Mouse (Mus musculus) myocyte (in vitro differentiated cells): ENCODE data around the gene Bnip2. TPM values are rescaled to one million over a fixed set of nuclear protein-coding genes. Genes with fewer than 3 reads are reported as not detected.

Source experiments
- H3K27me3 ChIP-seq: one replicate; pipeline ENCODE4 v1.6.1; 2011; ENCODE audit not compliant: control insufficient read depth, insufficient read depth, insufficient read length
- H3K36me3 ChIP-seq: one replicate; pipeline ENCODE4 v1.6.1; 2011; ENCODE audit not compliant: control insufficient read depth, insufficient read depth
- H3K4me2 ChIP-seq: one replicate; pipeline ENCODE4 v1.6.1; 2011; ENCODE audit warnings: low read depth, control low read depth
- H3K4me3 ChIP-seq: one replicate; pipeline ENCODE4 v1.5.1; 2011; ENCODE audit warnings: mild to moderate bottlenecking, control low read depth, moderate library complexity
- H3K79me2 ChIP-seq: one replicate; pipeline ENCODE4 v1.6.1; 2011; ENCODE audit not compliant: control insufficient read depth, insufficient read depth
- H3ac ChIP-seq: one replicate; pipeline ENCODE4 v1.6.1; 2011; ENCODE audit not compliant: control insufficient read depth, insufficient read length
- CEBPB ChIP-seq: IDR thresholded peaks from 2 replicates; pipeline ENCODE4 v1.6.1; 2011; ENCODE audit warnings: mild to moderate bottlenecking, moderate library complexity; ENCODE audit not compliant: poor library complexity, insufficient read depth, severe bottlenecking
- E2F4 ChIP-seq: IDR thresholded peaks from one replicate; pipeline ENCODE4 v1.6.1; 2011; ENCODE audit warnings: mild to moderate bottlenecking, control low read depth, moderate library complexity; ENCODE audit not compliant: insufficient read depth
- MAX ChIP-seq: IDR thresholded peaks from one replicate; pipeline ENCODE4 v1.6.1; 2011; ENCODE audit warnings: low read depth, mild to moderate bottlenecking, control low read depth
- MYOD1 ChIP-seq, 3 experiments: IDR thresholded peaks; one replicate each; pipeline ENCODE4 v1.6.1; 2011; ENCODE audit warnings: control low read depth in 2 of 3, low read depth in 2 of 3, mild to moderate bottlenecking in 2 of 3, moderate library complexity in 1 of 3; ENCODE audit not compliant: insufficient read length in 2 of 3, control insufficient read depth in 1 of 3
- MYOG ChIP-seq, 3 experiments: IDR thresholded peaks; one replicate each; pipeline ENCODE4 v1.6.1; 2011; ENCODE audit warnings: control low read depth in 2 of 3, low read depth in 2 of 3, mild to moderate bottlenecking in 2 of 3; ENCODE audit not compliant: insufficient read length in 2 of 3, control insufficient read depth in 1 of 3, insufficient read depth in 1 of 3
- POLR2A ChIP-seq: IDR thresholded peaks from one replicate; pipeline ENCODE4 v1.6.1; 2011; ENCODE audit warnings: low read depth, mild to moderate bottlenecking, control low read depth, moderate library complexity; ENCODE audit not compliant: insufficient read length
- POLR2AphosphoS2 ChIP-seq: IDR thresholded peaks from one replicate; pipeline ENCODE4 v1.6.1; 2011; ENCODE audit warnings: low read depth, control low read depth; ENCODE audit not compliant: insufficient read length
- REST ChIP-seq: IDR thresholded peaks from one replicate; pipeline ENCODE4 v1.6.1; 2011; ENCODE audit warnings: mild to moderate bottlenecking, control low read depth, moderate library complexity; ENCODE audit not compliant: insufficient read depth, insufficient read length
- SRF ChIP-seq: IDR thresholded peaks from one replicate; pipeline ENCODE4 v1.6.1; 2011; ENCODE audit warnings: low read depth; ENCODE audit not compliant: control insufficient read depth, insufficient read length
- TCF12 ChIP-seq: IDR thresholded peaks from one replicate; pipeline ENCODE4 v1.6.1; 2011; ENCODE audit warnings: mild to moderate bottlenecking, control low read depth; ENCODE audit not compliant: poor library complexity, insufficient read depth, severe bottlenecking
- TCF3 ChIP-seq: IDR thresholded peaks from one replicate; pipeline ENCODE4 v1.6.1; 2011; ENCODE audit warnings: low read depth, control low read depth; ENCODE audit not compliant: insufficient read length
- USF1 ChIP-seq: IDR thresholded peaks from one replicate; pipeline ENCODE4 v1.6.1; 2011; ENCODE audit warnings: low read depth, mild to moderate bottlenecking, control low read depth, moderate library complexity
- polyA plus RNA-seq: library from polyadenylated mRNA; unstranded; fragments of >200 nt; fragmentation: generic; extraction: Trizol; gene quantifications from one replicate; pipeline ENCODE4 v1.2.1, GENCODE M21; 2012; ENCODE audit warnings: missing spikeins

Gene Bnip2
- polyA plus RNA-seq, 1 experiment = 96.8 TPM

- no peak overlapping the region for H3K4me3 ChIP-seq
- H3K27me3 ChIP-seq = no peaks in the 10 kb centered on the region
- H3K36me3 ChIP-seq = peaks cover 86% of the 10 kb centered on the region
- peaks cover 18% of the 10 kb centered on the region for H3K79me2 ChIP-seq
- no peak overlapping the region for H3ac ChIP-seq
- H3K4me2 ChIP-seq = no peak overlapping the region
- TF ChIP-seq REST (no peak), E2F4 (no peak), MAX (no peak), MYOG (IDR thresholded peaks at IDR 0.05; ENCODE audit: control insufficient read depth in 1 of 3, insufficient read depth in 1 of 3, insufficient read length in 2 of 3, low read depth in 2 of 3) (no peak), CEBPB (no peak), MYOD1 (IDR thresholded peaks at IDR 0.05; ENCODE audit: control insufficient read depth in 1 of 3, insufficient read length in 2 of 3, low read depth in 2 of 3) (no peak), TCF12 (no peak), USF1 (no peak), SRF (no peak), POLR2AphosphoS2 (no peak), TCF3 (no peak), POLR2A (no peak)
Observed at GRCm38 (mm10) chr9:69999318-69999717, 10.1 kb downstream of the Bnip2 start.

- Histone ChIP-seq H3K27me3 (no peaks in the 10 kb centered on the region), H3ac (no peak overlapping the region), H3K4me2 (no peak overlapping the region), H3K4me3 (no peak overlapping the region), H3K79me2 (no peaks in the 10 kb centered on the region), H3K36me3 (peaks cover 93% of the 10 kb centered on the region)
- TF ChIP-seq E2F4 = no peak
- no peak for TF ChIP-seq CEBPB
- TF ChIP-seq MAX = no peak
- TF ChIP-seq REST = no peak
- TF ChIP-seq TCF3 = no peak
- TF ChIP-seq MYOD1 (IDR thresholded peaks at IDR 0.05; ENCODE audit: control insufficient read depth in 1 of 3, insufficient read length in 2 of 3, low read depth in 2 of 3) = no peak
- no peak for TF ChIP-seq POLR2A
- no peak for TF ChIP-seq TCF12
- no peak for TF ChIP-seq POLR2AphosphoS2
- TF ChIP-seq MYOG (IDR thresholded peaks at IDR 0.05; ENCODE audit: control insufficient read depth in 1 of 3, insufficient read depth in 1 of 3, insufficient read length in 2 of 3, low read depth in 2 of 3) = no peak
- TF ChIP-seq SRF = no peak
- no peak for TF ChIP-seq USF1
Observed at GRCm38 (mm10) chr9:70003516-70003915, 14.2 kb downstream of the Bnip2 start.

- no peak for TF ChIP-seq SRF
- no peak for TF ChIP-seq TCF12
- TF ChIP-seq TCF3 = no peak
- TF ChIP-seq POLR2AphosphoS2 = no peak
- TF ChIP-seq MYOD1 (IDR thresholded peaks at IDR 0.05; ENCODE audit: control insufficient read depth in 1 of 3, insufficient read length in 2 of 3, low read depth in 2 of 3) = no peak
- TF ChIP-seq MAX = no peak
- no peak for TF ChIP-seq CEBPB
- TF ChIP-seq E2F4 = no peak
- no peak for TF ChIP-seq REST
- TF ChIP-seq POLR2A = no peak
- no peak for TF ChIP-seq USF1
- no peak for TF ChIP-seq MYOG (IDR thresholded peaks at IDR 0.05; ENCODE audit: control insufficient read depth in 1 of 3, insufficient read depth in 1 of 3, insufficient read length in 2 of 3, low read depth in 2 of 3)
- Histone ChIP-seq H3K36me3 (peaks cover 83% of the 10 kb centered on the region), H3K4me3 (no peak overlapping the region), H3ac (no peak overlapping the region), H3K79me2 (no peaks in the 10 kb centered on the region), H3K4me2 (no peak overlapping the region), H3K27me3 (no peaks in the 10 kb centered on the region)
Observed at GRCm38 (mm10) chr9:70006984-70007383, 17.7 kb downstream of the Bnip2 start.

GRCm38 (mm10) chr9:70007506-70008248 is 18.4 kb downstream of the Bnip2 start:
- Histone ChIP-seq H3K4me3 (no peak overlapping the region), H3K4me2 (no peak overlapping the region), H3ac (no peak overlapping the region), H3K36me3 (peaks cover 76% of the 10 kb centered on the region), H3K79me2 (peaks cover under 1% of the 10 kb centered on the region), H3K27me3 (no peaks in the 10 kb centered on the region)
- TF ChIP-seq POLR2A = no peak
- no peak for TF ChIP-seq SRF
- TF ChIP-seq E2F4 = no peak
- no peak for TF ChIP-seq TCF12
- TF ChIP-seq MAX = no peak
- no peak for TF ChIP-seq CEBPB
- no peak for TF ChIP-seq TCF3

- H3K79me2 ChIP-seq = peaks cover 22% of the 10 kb centered on the region
- H3K27me3 ChIP-seq = no peaks in the 10 kb centered on the region
- TF ChIP-seq MYOG (IDR thresholded peaks at IDR 0.05; ENCODE audit: control insufficient read depth in 1 of 3, insufficient read depth in 1 of 3, insufficient read length in 2 of 3, low read depth in 2 of 3) = no peak
- TF ChIP-seq TCF12 = no peak
- TF ChIP-seq POLR2AphosphoS2 = no peak
- no peak for TF ChIP-seq CEBPB
- TF ChIP-seq MYOD1 (IDR thresholded peaks at IDR 0.05; ENCODE audit: control insufficient read depth in 1 of 3, insufficient read length in 2 of 3, low read depth in 2 of 3) = no peak
- TF ChIP-seq MAX = no peak
- H3K36me3 ChIP-seq = peaks cover 55% of the 10 kb centered on the region
- no peak overlapping the region for H3K4me2 ChIP-seq
- no peak overlapping the region for H3ac ChIP-seq
- H3K4me3 ChIP-seq = no peak overlapping the region
Observed at GRCm38 (mm10) chr9:70009754-70010304, 20.6 kb downstream of the Bnip2 start.
